Mouse (Mus musculus): Measurements from ENCODE around the gene Gm20708. TPM values are rescaled to one million over a fixed set of nuclear protein-coding genes. Genes with fewer than 3 reads are reported as not detected.

Gm20708 gene
- polyA plus RNA-seq, 1 experiment from 2014 or later: 0.80 TPM

DNA sequence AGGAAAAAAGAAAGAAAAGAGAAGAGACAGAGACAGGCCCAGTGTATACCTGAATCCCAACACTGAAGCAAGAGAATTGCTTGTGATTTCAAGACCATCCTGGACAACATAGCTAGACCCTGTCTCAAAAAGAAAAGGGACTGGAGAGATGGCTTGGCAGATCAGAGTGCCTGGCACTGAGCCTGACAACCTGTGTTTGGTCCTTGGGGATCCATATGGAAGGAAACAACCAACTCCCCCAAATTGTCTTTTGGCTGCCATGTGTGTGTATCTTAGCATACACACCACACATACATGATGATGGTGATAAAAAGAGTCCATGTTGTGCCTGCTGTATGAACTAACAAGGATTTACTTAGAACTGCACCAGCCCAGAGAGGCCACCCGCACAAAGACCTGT lies 29.6 kb downstream of the Gm20708 start:
- ATAC-seq (replicated peaks; ENCODE audit: low FRiP score) (no peak; the same call in 1 of the 2 replicates), DNase-seq (ENCODE audit: low spot score) (no peak)
- Histone ChIP-seq H3K9me3 (ENCODE audit: control insufficient read depth, low read length) (no peaks in the 10 kb centered on the region), H3K27ac (ENCODE audit: low read depth, low read length) (peak overlapping the region; percentile 91), H3K27me3 (replicated peaks; ENCODE audit: control insufficient read depth, insufficient read depth, low read length) (no peaks in the 10 kb centered on the region), H3K9ac (ENCODE audit: low read depth, low read length) (peak overlapping the region; percentile 23; the same call in 1 of the 2 replicates), H3K4me3 (ENCODE audit: low read depth, low read length) (no peak overlapping the region), H3K36me3 (ENCODE audit: control insufficient read depth, insufficient read depth, low read length) (no peaks in the 10 kb centered on the region), H3K4me1 (replicated peaks; ENCODE audit: control insufficient read depth, insufficient read depth, low read length) (peaks cover 38% of the 10 kb centered on the region), H3K4me2 (peak overlapping the region; percentile 47)
- WGBS: 73% methylated on average over 1 of the region's 1 CpGs

DNA sequence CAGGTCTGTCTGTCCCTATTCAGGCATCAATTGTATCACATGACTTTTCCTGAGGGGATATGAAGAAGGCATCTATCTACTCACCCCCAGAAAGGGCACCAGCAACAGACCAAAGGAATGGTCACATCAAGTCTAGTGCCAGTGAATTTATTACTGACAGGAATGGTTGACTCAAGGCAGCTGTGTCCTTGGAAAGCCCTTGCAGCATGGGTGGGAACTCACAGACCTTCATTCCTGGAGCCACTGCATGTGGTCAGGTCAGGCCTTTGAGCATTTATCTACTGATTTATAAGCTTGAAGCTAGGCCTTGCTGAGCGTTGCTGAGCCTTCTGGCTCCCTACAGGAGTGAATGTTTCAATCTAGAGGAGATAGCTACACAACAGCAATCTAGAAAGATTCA lies 31.4 kb downstream of the Gm20708 start:
- Histone ChIP-seq H3K9me3 (ENCODE audit: control insufficient read depth, low read length) (no peaks in the 10 kb centered on the region), H3K4me3 (ENCODE audit: low read depth, low read length) (no peak overlapping the region), H3K27ac (ENCODE audit: low read depth, low read length) (no peak overlapping the region), H3K4me2 (no peak overlapping the region), H3K4me1 (replicated peaks; ENCODE audit: control insufficient read depth, insufficient read depth, low read length) (peaks cover 37% of the 10 kb centered on the region), H3K27me3 (replicated peaks; ENCODE audit: control insufficient read depth, insufficient read depth, low read length) (no peaks in the 10 kb centered on the region), H3K9ac (ENCODE audit: low read depth, low read length) (no peak overlapping the region), H3K36me3 (ENCODE audit: control insufficient read depth, insufficient read depth, low read length) (no peaks in the 10 kb centered on the region)
- WGBS: 56% methylated on average over 1 of the region's 1 CpGs
- no peak for DNase-seq (ENCODE audit: low spot score)
- ATAC-seq (replicated peaks; ENCODE audit: low FRiP score): no peak

DNA sequence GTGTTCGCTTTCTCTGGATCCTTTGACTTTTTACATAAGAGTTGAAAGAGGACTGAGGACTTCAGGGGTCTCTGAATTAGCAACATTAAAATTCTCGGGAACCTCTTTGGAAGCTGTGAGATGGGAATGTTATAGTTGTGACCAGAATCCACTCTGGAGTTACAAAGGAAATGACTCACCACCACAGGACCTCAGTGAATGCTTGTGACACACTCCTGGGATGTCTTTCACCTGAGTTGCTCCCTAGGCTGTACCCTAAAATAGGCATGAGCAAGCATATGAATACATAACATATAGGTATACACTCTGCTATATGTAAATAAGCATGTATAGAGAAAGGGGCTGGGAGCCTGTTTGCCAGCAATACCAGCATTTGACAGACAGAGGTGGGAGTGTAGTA lies 34.0 kb downstream of the Gm20708 start:
- 75% methylated on average over 2 of the region's 2 CpGs for WGBS
- no peak for DNase-seq (ENCODE audit: low spot score)
- no peaks in the 10 kb centered on the region for H3K36me3 ChIP-seq (ENCODE audit: control insufficient read depth, insufficient read depth, low read length)
- peaks cover 38% of the 10 kb centered on the region for H3K4me1 ChIP-seq (replicated peaks; ENCODE audit: control insufficient read depth, insufficient read depth, low read length)
- no peak overlapping the region for H3K4me2 ChIP-seq
- no peaks in the 10 kb centered on the region for H3K27me3 ChIP-seq (replicated peaks; ENCODE audit: control insufficient read depth, insufficient read depth, low read length)
- no peak overlapping the region for H3K9ac ChIP-seq (ENCODE audit: low read depth, low read length)
- H3K4me3 ChIP-seq (ENCODE audit: low read depth, low read length): no peak overlapping the region
- H3K9me3 ChIP-seq (ENCODE audit: control insufficient read depth, low read length): no peaks in the 10 kb centered on the region
- H3K27ac ChIP-seq (ENCODE audit: low read depth, low read length): no peak overlapping the region
- no peak for ATAC-seq (replicated peaks; ENCODE audit: low FRiP score)

DNA sequence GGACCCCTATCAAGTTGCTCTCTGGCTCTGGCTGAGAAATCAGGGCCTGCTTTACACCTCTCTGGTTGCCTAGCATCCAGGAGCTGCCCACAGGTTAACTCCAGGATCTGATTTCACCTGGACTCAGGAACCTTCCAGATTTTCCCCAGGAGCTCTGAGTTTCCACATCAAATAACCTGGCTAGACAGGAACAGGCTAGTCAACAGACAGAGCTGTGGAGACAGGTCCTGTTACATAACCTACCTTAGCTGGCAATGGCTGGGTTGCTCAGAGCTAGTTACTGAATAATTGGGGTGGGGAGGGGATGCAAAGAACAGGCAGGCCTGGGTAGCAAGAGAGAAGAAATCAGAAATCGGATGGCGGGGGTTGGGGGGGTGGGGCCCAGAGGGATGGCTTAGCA lies 35.5 kb downstream of the Gm20708 start:
- Histone ChIP-seq H3K4me3 (ENCODE audit: low read depth, low read length) (no peak overlapping the region), H3K9me3 (ENCODE audit: control insufficient read depth, low read length) (no peaks in the 10 kb centered on the region), H3K27me3 (replicated peaks; ENCODE audit: control insufficient read depth, insufficient read depth, low read length) (no peaks in the 10 kb centered on the region), H3K36me3 (ENCODE audit: control insufficient read depth, insufficient read depth, low read length) (no peaks in the 10 kb centered on the region), H3K4me1 (replicated peaks; ENCODE audit: control insufficient read depth, insufficient read depth, low read length) (peaks cover 26% of the 10 kb centered on the region), H3K4me2 (no peak overlapping the region), H3K9ac (ENCODE audit: low read depth, low read length) (no peak overlapping the region), H3K27ac (ENCODE audit: low read depth, low read length) (0 out of 2 replicates have a peak overlapping the region, but pooled peaks have one; percentile 11)
- WGBS: 56% methylated on average over 2 of the region's 2 CpGs
- no peak for ATAC-seq (replicated peaks; ENCODE audit: low FRiP score)
- DNase-seq (ENCODE audit: low spot score): no peak

DNA sequence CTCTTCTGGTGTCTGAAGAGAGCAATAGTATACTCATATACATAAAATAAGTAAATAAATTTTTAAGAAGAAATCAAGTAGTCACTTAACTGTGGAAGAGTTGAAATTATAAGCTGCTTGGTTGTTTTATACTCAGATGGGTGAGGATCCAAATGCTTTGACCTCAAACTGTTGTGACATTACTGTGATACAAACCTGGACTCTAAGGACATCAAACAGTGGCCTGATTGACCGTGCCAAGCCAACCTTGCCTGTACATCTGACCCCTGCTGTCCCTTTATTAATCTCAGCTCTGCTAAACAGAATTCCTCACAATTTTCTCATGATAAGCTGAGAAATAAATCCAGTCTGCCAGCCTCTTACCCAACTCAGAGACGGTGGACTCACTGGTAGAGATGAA lies 36.2 kb downstream of the Gm20708 start:
- no peak overlapping the region for H3K4me3 ChIP-seq (ENCODE audit: low read depth, low read length)

DNA sequence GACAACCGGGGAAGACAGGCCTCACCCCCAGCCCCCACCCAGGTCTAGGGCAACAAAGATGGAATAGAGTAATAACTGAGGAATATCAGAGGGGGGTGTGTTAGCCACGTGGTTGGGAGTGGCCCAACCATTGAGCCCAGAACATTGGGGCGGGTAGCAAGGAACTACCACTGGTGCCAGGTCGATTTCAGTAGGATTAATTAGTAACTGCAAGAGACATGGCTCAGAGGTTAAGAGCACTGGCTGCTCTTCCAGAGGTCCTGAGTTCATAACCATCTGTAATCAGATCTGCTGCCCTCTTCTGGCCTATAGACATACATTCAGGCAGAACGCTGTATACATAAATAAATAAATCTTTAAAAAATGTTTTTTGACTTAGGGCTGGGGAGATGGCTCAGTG lies 37.2 kb downstream of the Gm20708 start:
- ATAC-seq (replicated peaks; ENCODE audit: low FRiP score): no peak
- Histone ChIP-seq H3K36me3 (ENCODE audit: control insufficient read depth, insufficient read depth, low read length) (peaks cover 1% of the 10 kb centered on the region; the same call in 1 of the 2 replicates), H3K27me3 (replicated peaks; ENCODE audit: control insufficient read depth, insufficient read depth, low read length) (no peaks in the 10 kb centered on the region), H3K9me3 (ENCODE audit: control insufficient read depth, low read length) (no peaks in the 10 kb centered on the region), H3K4me1 (replicated peaks; ENCODE audit: control insufficient read depth, insufficient read depth, low read length) (peaks cover 23% of the 10 kb centered on the region), H3K4me3 (ENCODE audit: low read depth, low read length) (no peak overlapping the region), H3K9ac (ENCODE audit: low read depth, low read length) (no peak overlapping the region), H3K4me2 (no peak overlapping the region), H3K27ac (ENCODE audit: low read depth, low read length) (peak overlapping the region; percentile 49; the same call in 1 of the 2 replicates)
- DNase-seq (ENCODE audit: low spot score): no peak
- WGBS: 49% methylated on average over 5 of the region's 5 CpGs

More for the DNA sequence above, 36.2 kb downstream of the Gm20708 start:
- H3K27ac ChIP-seq (ENCODE audit: low read depth, low read length): 0 out of 2 replicates have a peak overlapping the region, but pooled peaks have one; percentile 4
- H3K4me2 ChIP-seq: no peak overlapping the region
- no peaks in the 10 kb centered on the region for H3K9me3 ChIP-seq (ENCODE audit: control insufficient read depth, low read length)
- no peaks in the 10 kb centered on the region for H3K36me3 ChIP-seq (ENCODE audit: control insufficient read depth, insufficient read depth, low read length)
- no peak overlapping the region for H3K9ac ChIP-seq (ENCODE audit: low read depth, low read length)
- H3K4me1 ChIP-seq (replicated peaks; ENCODE audit: control insufficient read depth, insufficient read depth, low read length): peaks cover 27% of the 10 kb centered on the region
- no peak for DNase-seq (ENCODE audit: low spot score)
- no peaks in the 10 kb centered on the region for H3K27me3 ChIP-seq (replicated peaks; ENCODE audit: control insufficient read depth, insufficient read depth, low read length)
- ATAC-seq (replicated peaks; ENCODE audit: low FRiP score): no peak
- WGBS: 74% methylated on average over 2 of the region's 2 CpGs

DNA sequence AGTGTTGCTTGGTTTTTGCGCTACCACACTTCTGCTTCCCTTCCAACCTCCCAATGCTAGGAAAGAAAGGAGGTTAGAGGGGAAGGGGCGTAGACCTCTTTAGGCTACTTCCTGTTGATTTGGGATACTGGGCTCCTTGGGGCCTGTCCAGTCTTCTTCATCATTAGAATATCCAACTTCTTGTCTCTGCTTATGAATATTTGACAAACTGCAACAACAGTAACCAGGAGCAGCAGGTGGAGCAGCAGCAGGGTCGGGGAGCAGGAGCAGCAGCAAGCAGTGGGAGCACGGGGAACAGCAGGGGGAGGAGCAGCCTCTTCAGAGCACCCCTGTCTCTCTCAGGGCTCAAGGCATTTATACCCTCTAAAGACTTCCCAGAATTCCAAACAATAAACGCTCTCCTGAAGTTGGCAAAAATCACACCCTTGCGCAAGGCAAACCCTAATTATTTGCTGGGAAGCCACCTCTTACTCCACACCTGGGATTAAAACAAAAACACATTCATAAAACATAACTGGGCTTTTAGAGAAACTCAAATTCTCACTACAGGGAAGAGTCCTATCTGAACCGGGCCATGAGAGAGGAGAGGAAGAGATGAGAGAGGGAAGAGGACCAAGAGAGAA lies 38.2 kb downstream of the Gm20708 start:
- 75% methylated on average over 7 of the region's 7 CpGs for WGBS
- peak overlapping the region; percentile 84; the same call in 1 of the 2 replicates for H3K9ac ChIP-seq (ENCODE audit: low read depth, low read length)
- ATAC-seq (replicated peaks; ENCODE audit: low FRiP score): no peak
- H3K4me2 ChIP-seq: peak overlapping the region; percentile 70
- H3K9me3 ChIP-seq (ENCODE audit: control insufficient read depth, low read length): no peaks in the 10 kb centered on the region
- peaks cover 23% of the 10 kb centered on the region for H3K4me1 ChIP-seq (replicated peaks; ENCODE audit: control insufficient read depth, insufficient read depth, low read length)
- peak overlapping the region; percentile 92 for H3K27ac ChIP-seq (ENCODE audit: low read depth, low read length)
- peaks cover 10% of the 10 kb centered on the region for H3K36me3 ChIP-seq (ENCODE audit: control insufficient read depth, insufficient read depth, low read length)
- H3K4me3 ChIP-seq (ENCODE audit: low read depth, low read length): peak overlapping the region; percentile 86; the same call in 1 of the 2 replicates
- DNase-seq (ENCODE audit: low spot score): no peak
- H3K27me3 ChIP-seq (replicated peaks; ENCODE audit: control insufficient read depth, insufficient read depth, low read length): no peaks in the 10 kb centered on the region

DNA sequence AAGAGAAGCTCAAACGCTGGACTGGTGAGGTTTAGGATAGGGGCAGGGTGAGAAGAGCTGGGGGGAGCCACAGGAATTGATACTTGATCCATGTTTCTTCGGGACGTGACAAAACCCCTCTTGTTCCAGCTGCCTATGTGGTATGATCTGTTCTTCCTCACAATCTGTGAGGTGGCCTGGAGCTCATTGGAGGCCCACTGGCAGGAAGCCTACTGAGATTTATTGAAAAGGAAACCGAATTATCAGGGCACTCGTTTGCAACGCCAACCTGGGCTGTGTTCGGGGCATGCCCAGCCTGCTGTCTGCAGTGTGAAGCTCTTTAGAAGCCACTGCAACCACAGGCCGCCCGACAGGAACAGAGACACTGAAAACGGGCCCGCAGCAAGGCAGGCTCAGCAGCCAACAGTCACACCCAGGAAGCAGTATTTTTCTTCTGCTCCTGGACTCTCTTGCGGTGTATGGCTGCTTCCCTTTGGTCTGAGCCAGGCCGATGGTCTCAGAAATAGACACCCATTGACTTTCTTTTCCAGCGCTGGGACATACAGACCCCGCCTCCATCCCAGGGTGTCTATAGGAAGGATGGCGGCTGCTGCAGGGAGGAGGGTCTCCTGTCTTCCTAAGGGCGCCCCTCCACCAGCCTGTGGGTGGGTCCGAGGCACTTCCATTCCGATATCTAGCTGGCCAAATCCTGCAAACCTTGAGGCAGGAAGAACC lies 39.0 kb downstream of the Gm20708 start:
- 10% methylated on average over 19 of the region's 19 CpGs for WGBS
- DNase-seq (ENCODE audit: low spot score) (no peak), ATAC-seq (replicated peaks; ENCODE audit: low FRiP score) (peak; percentile 54)
- Histone ChIP-seq H3K4me2 (peak overlapping the region; percentile 70), H3K4me3 (ENCODE audit: low read depth, low read length) (peak overlapping the region; percentile 86), H3K9me3 (ENCODE audit: control insufficient read depth, low read length) (no peaks in the 10 kb centered on the region), H3K27me3 (replicated peaks; ENCODE audit: control insufficient read depth, insufficient read depth, low read length) (no peaks in the 10 kb centered on the region), H3K36me3 (ENCODE audit: control insufficient read depth, insufficient read depth, low read length) (peaks cover 17% of the 10 kb centered on the region), H3K27ac (ENCODE audit: low read depth, low read length) (peak overlapping the region; percentile 92), H3K9ac (ENCODE audit: low read depth, low read length) (peak overlapping the region; percentile 84), H3K4me1 (replicated peaks; ENCODE audit: control insufficient read depth, insufficient read depth, low read length) (peaks cover 23% of the 10 kb centered on the region)
